Mouse (Mus musculus) limb, embryonic 11.5 days (tissue): ENCODE data around the gene Bid. TPM values are rescaled to one million over a fixed set of nuclear protein-coding genes. Genes with fewer than 3 reads are reported as not detected.
A peak's percentile ranks its signal among the peaks of the same experiment; 100 is the strongest.
"Not testable (repeated sequence)": the region's sequence is repeated elsewhere in the genome, so short reads cannot be mapped to it uniquely, and the experiment has no call there.

Experiments used
- ATAC-seq: fragments of 200-750 bp; cut with Nextera tagmentation; 2 replicates; pipeline ENCODE4 v1.8.0; 2017; ENCODE audit warnings: low read depth; ENCODE audit not compliant: insufficient number of reproducible peaks, low FRiP score, low TSS enrichment
- DNase-seq: peaks from one replicate; pipeline ENCODE4 v3.0.0-alpha.2; 2015; ENCODE audit warnings: low spot score
- H3K27ac ChIP-seq: fragments of 300-500 bp; sonication (generic); replicated peaks from 2 replicates; pipeline ENCODE4 v1.5.1; 2014; ENCODE audit warnings: low read depth, mild to moderate bottlenecking, low read length
- H3K27me3 ChIP-seq: fragments of 300-500 bp; sonication (generic); 2 replicates; pipeline ENCODE4 v1.6.1; 2014; ENCODE audit warnings: mild to moderate bottlenecking, low read length, mixed read lengths; ENCODE audit not compliant: control insufficient read depth, insufficient read depth
- H3K36me3 ChIP-seq: fragments of 300-500 bp; sonication (generic); 2 replicates; pipeline ENCODE4 v1.6.1; 2014; ENCODE audit warnings: mild to moderate bottlenecking, low read length, moderate library complexity, mixed read lengths; ENCODE audit not compliant: control insufficient read depth, insufficient read depth
- H3K4me1 ChIP-seq: fragments of 300-500 bp; sonication (generic); 2 replicates; pipeline ENCODE4 v1.6.1; 2014; ENCODE audit warnings: low read length, mixed read lengths; ENCODE audit not compliant: control insufficient read depth, insufficient read depth
- H3K4me2 ChIP-seq: fragments of 300-500 bp; sonication (generic); 2 replicates; pipeline ENCODE4 v1.6.1; 2014; ENCODE audit warnings: low read depth, mild to moderate bottlenecking, moderate library complexity; ENCODE audit not compliant: severe bottlenecking
- H3K4me3 ChIP-seq: fragments of 300-500 bp; sonication (generic); 2 replicates; pipeline ENCODE4 v1.5.1; 2014; ENCODE audit warnings: low read depth, low read length
- H3K9ac ChIP-seq: fragments of 300-500 bp; sonication (generic); 2 replicates; pipeline ENCODE4 v1.6.1; 2014; ENCODE audit warnings: mild to moderate bottlenecking, low read length
- H3K9me3 ChIP-seq: fragments of 300-500 bp; sonication (generic); 2 replicates; pipeline ENCODE4 v1.6.1; 2016; ENCODE audit warnings: low read length; ENCODE audit not compliant: control insufficient read depth
- WGBS: fragments of 180-500 bp; shearing (Covaris S2); extraction: QIAGEN DNeasy Blood & Tissue Kit; methylation state at CpG from one replicate; pipeline ENCODE4 v1.1.7; 2014; 5-methylcytosine and 5-hydroxymethylcytosine counted together
- polyA plus RNA-seq: library from polyadenylated mRNA; unstranded; fragments of >200 nt; fragmentation: Nextera tagmentation; extraction: Ambion mirVana; gene quantifications from 2 replicates; pipeline ENCODE4 v1.2.1, GENCODE M21; 2014

Bid gene
- polyA plus RNA-seq, 1 experiment from 2014 or later: 17.0 TPM

GRCm38 (mm10) chr6:120930450-120931306, 14.0 kb upstream of the Bid start:
- H3K4me1 ChIP-seq: no peaks in the 10 kb centered on the region
- DNase-seq (no peak), ATAC-seq (no peak)
- no peak overlapping the region for H3K4me2 ChIP-seq
- H3K9me3 ChIP-seq: no peaks in the 10 kb centered on the region
- no peak overlapping the region for H3K27ac ChIP-seq
- 77% methylated on average over 6 of the region's 6 CpGs for WGBS
- H3K36me3 ChIP-seq: no peaks in the 10 kb centered on the region; the same call in 1 of the 2 replicates
- no peak overlapping the region for H3K4me3 ChIP-seq
- no peaks in the 10 kb centered on the region for H3K27me3 ChIP-seq
- no peak overlapping the region for H3K9ac ChIP-seq

GRCm38 (mm10) chr6:120929421-120929820, 12.8 kb upstream of the Bid start:
- Histone ChIP-seq H3K9ac (no peak overlapping the region), H3K27ac (no peak overlapping the region)
- 33% methylated on average over 1 of the region's 1 CpGs for WGBS

GRCm38 (mm10) chr6:120927765-120928164, 11.1 kb upstream of the Bid start:
- DNase-seq (no peak), ATAC-seq (no peak)
- no peaks in the 10 kb centered on the region for H3K27me3 ChIP-seq
- WGBS: 86% methylated on average over 3 of the region's 3 CpGs
- no peak overlapping the region for H3K27ac ChIP-seq
- H3K9me3 ChIP-seq: no peaks in the 10 kb centered on the region
- H3K4me1 ChIP-seq: no peaks in the 10 kb centered on the region
- H3K36me3 ChIP-seq: no peaks in the 10 kb centered on the region; the same call in 1 of the 2 replicates
- H3K4me3 ChIP-seq: no peak overlapping the region
- no peak overlapping the region for H3K9ac ChIP-seq
- no peak overlapping the region for H3K4me2 ChIP-seq

More at GRCm38 (mm10) chr6:120929421-120929820, 12.8 kb upstream of the Bid start:
- no peaks in the 10 kb centered on the region for H3K27me3 ChIP-seq
- no peak for DNase-seq
- no peak overlapping the region for H3K4me2 ChIP-seq
- ATAC-seq: no peak
- H3K36me3 ChIP-seq: no peaks in the 10 kb centered on the region; the same call in 1 of the 2 replicates
- no peak overlapping the region for H3K4me3 ChIP-seq
- no peaks in the 10 kb centered on the region for H3K9me3 ChIP-seq
- no peaks in the 10 kb centered on the region for H3K4me1 ChIP-seq

GRCm38 (mm10) chr6:120926880-120927279, 10.2 kb upstream of the Bid start:
- no peak for ATAC-seq
- 33% methylated on average over 2 of the region's 2 CpGs for WGBS
- H3K36me3 ChIP-seq: no peaks in the 10 kb centered on the region

GRCm38 (mm10) chr6:120924791-120925321, 8.2 kb upstream of the Bid start:
- H3K9me3 ChIP-seq, H3K4me3 ChIP-seq, DNase-seq, H3K4me1 ChIP-seq, H3K9ac ChIP-seq, H3K4me2 ChIP-seq, H3K27me3 ChIP-seq, H3K36me3 ChIP-seq, ATAC-seq, H3K27ac ChIP-seq: not testable (repeated sequence)
- WGBS: 80% methylated on average over 2 of the region's 2 CpGs

More at GRCm38 (mm10) chr6:120926880-120927279, 10.2 kb upstream of the Bid start:
- no peaks in the 10 kb centered on the region for H3K27me3 ChIP-seq
- H3K27ac ChIP-seq: no peak overlapping the region
- no peak overlapping the region for H3K4me3 ChIP-seq
- no peak for DNase-seq
- no peak overlapping the region for H3K4me2 ChIP-seq
- H3K9me3 ChIP-seq: no peaks in the 10 kb centered on the region
- H3K9ac ChIP-seq: no peak overlapping the region
- H3K4me1 ChIP-seq: no peaks in the 10 kb centered on the region

GRCm38 (mm10) chr6:120917975-120918374, 1.3 kb upstream of the Bid start:
- Histone ChIP-seq H3K9ac (no peak overlapping the region), H3K27me3 (peaks cover 3% of the 10 kb centered on the region; the same call in 1 of the 2 replicates), H3K4me1 (0 out of 2 replicates have a peak, but pooled peaks cover 3% of the 10 kb centered on the region), H3K9me3 (no peaks in the 10 kb centered on the region), H3K4me2 (no peak overlapping the region), H3K4me3 (no peak overlapping the region), H3K27ac (no peak overlapping the region), H3K36me3 (no peaks in the 10 kb centered on the region)
- 52% methylated on average over 3 of the region's 3 CpGs for WGBS
- DNase-seq (no peak), ATAC-seq (no peak)

- ATAC-seq, H3K9ac ChIP-seq, H3K36me3 ChIP-seq, H3K27ac ChIP-seq, H3K27me3 ChIP-seq, H3K4me1 ChIP-seq, H3K9me3 ChIP-seq, DNase-seq: not testable (repeated sequence)
- 30% methylated on average over 10 of the region's 14 CpGs for WGBS
- peak overlapping the region; percentile 72 for H3K4me3 ChIP-seq
- H3K4me2 ChIP-seq: peak overlapping the region; percentile 93
Measured at GRCm38 (mm10) chr6:120916972-120917881, 574 bp upstream of the Bid start.

- Histone ChIP-seq H3K4me3 (no peak overlapping the region), H3K4me2 (no peak overlapping the region; the same call in 1 of the 2 replicates), H3K27ac (no peak overlapping the region), H3K4me1 (0 out of 2 replicates have a peak, but pooled peaks cover 3% of the 10 kb centered on the region), H3K27me3 (peaks cover 3% of the 10 kb centered on the region; the same call in 1 of the 2 replicates), H3K9me3 (no peaks in the 10 kb centered on the region), H3K9ac (no peak overlapping the region), H3K36me3 (no peaks in the 10 kb centered on the region)
- 31% methylated on average over 2 of the region's 2 CpGs for WGBS
- no peak for DNase-seq
- ATAC-seq: no peak
Measured at GRCm38 (mm10) chr6:120915649-120915975, 1.0 kb downstream of the Bid start.
